Mouse (Mus musculus) olfactory bulb, adult 2 months (tissue): ENCODE data around the gene Speg.

Experiments
- CTCF ChIP-seq: fragments of 200-500 bp; IDR thresholded peaks from 2 replicates; pipeline ENCODE4 v1.5.1; 2012; ENCODE audit warnings: low read depth, mild to moderate bottlenecking, low read length, moderate library complexity; ENCODE audit not compliant: insufficient read depth
- POLR2A ChIP-seq: fragments of 200-500 bp; IDR thresholded peaks from 2 replicates; pipeline ENCODE4 v1.6.1; 2012; ENCODE audit warnings: mild to moderate bottlenecking, low read depth, low read length, moderate library complexity; ENCODE audit not compliant: insufficient read depth

DNA sequence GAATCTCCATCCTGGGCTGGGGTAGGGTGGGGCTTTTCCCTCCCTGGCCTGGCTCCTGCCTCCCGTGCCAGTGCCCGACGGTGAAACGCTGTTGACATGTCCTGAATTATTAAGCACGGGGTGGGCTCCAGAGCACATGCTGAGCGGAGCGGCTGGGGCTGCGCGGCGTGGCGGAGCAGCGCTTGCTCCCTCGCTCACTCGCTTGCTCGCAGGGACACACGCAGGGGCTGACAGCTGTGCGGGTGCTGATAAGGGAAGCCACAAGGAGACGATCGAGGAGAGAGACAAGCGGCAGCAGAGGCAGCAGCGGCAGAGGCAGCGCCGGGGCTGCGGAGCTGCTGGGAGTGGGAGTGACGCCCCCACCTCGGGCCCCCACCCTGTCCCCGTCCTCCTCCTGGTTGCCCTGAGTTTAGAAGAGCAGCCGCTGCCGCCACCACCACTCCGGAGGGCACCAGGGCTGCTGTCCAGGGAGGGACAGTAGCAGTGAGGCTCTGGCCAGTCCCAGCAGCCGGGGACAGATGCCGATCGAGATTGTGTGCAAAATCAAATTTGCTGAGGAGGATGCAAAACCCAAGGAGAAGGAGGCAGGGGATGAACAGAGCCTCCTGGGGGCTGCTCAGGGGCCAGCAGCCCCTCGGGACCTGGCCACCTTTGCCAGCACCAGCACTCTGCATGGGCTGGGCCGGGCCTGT, 75.4 kb downstream of the Speg start, which contains the start of gene Asic4:
- TF ChIP-seq POLR2A: no peak
- no peak for TF ChIP-seq CTCF
